Mouse (Mus musculus) monocyte, adult 5-6 weeks (primary cell): ENCODE measurements at regions not wholly inside any gene's neighbourhood (a gene's known extent, or its start where the extent isn't known, plus 50 kb on each side); places are given as distances from the start of the nearest gene placed in this dataset.

Source experiments
- ATAC-seq: fragments of 153-309, 156-312 bp; replicated peaks from 2 replicates; pipeline ENCODE4 v1.8.0; 2017; ENCODE audit warnings: mild to moderate bottlenecking; ENCODE audit not compliant: low TSS enrichment, insufficient number of reproducible peaks, severe bottlenecking, poor library complexity, low FRiP score

DNA sequence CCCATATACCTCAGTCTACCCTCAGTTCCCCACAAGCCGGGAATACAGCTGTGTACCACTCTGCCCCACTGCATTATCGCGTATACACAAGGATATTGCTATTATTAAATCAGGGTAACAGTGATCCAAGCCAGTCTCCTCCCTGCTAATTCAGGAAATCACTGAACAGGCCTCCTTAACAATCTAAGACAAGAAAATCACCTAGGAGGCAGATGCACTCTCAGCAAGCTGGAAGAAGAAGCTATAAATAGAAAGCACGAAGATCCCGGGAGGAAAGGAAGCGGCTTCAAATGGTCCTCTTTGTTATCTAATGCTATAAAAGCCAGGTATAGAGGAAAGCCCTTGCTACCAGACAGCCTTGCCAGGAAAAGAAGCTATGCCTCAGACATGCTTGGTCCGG, 304.6 kb downstream of the Wdr11 start:
- no peak for ATAC-seq

DNA sequence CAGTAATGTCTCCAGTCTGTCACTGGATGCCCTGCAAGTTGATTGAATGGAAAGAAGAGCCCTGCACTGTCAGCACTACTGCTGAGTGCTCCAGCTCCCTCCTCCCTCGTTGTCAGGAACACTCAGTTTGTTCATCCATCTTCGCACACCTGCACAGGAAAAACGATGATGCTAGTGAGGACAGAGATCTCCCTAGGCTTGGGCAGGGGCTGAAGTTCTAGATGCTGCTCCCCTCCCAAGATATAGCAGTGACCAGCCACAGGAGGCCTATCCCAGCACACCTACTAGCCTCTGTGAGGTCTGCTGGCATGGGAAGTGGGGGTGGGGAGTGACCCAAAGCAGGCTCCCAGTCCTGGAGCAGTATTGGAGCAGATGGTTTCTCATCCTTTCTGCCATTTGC, 305.8 kb downstream of the Wdr11 start:
- no peak for ATAC-seq

DNA sequence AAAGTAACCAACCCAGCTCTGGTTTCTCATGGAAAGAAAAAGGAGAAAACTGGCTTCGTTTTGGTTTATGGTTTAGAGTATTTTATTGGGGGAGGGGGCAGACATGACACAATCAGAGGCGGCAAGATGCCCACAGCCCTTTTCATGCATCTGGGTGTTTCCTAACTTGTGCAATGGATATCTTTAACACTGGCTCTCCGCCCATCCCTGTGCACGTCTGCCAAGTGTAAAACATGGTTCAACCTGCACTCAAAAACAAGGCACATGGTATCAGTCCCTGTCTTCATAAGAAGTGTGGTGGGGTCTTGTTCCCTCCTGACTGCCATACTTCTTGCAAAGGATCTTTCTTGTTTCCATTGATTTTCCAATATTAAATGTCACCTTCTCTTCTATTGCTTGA, 310.6 kb downstream of the Wdr11 start:
- ATAC-seq = no peak

DNA sequence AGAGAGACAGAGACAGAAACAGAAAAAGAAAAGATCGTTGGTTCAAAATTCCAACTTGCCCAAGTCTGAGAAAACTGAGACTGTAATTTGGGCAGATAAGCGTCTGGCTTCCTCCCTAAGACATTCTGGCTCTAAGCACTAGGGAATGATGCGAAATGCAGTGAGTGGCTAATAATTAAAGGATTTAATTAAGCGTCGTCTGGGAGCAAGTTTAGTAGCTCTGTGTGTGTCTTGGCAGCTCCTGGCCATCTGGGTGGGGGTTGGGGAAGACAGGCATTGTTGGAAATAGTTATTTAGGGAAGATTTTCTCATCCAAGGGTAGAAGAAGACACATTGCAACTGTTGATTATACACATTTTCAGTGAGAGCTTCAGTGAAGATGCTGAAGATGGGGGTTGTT, 311.5 kb downstream of the Wdr11 start:
- no peak for ATAC-seq

DNA sequence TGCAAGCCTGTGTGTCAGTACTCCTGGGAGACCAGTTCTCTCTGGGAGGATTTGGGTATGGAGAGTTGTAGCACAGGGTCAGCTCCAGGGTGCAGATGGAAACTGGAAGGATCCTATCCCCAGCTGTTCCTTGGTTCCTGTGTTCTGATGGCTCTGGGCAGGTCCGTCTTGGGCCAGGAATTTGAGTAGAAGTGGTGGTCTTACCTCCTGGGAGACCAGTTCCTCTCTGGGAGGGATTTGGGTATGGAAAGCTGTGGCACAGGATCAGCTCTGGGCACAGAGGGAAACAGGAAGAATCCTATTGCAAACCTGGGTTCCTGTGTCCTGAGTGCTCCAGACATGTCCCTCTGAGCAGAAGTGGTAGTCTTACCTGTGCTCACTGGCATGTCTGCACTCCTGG, 314.5 kb downstream of the Wdr11 start:
- no peak for ATAC-seq

DNA sequence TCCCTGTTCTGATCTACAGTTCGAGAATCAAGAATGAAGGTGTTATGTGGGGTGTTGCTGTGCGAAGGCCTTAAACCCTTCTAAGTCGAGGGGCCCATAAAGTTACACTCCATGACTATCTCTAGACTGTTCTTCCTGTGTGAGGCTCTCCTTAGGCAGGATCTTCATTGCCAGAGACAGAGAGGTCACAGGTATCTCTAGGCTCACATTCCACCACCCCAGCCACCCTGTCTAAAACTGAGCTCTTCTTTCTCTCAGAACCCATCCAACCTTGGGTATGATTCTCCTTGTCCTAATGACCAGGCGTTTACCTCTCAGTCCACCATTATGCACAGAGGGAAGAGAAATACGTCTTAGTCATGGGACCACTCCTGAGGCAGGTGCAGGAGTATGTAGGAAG, 317.2 kb downstream of the Wdr11 start:
- ATAC-seq = no peak

DNA sequence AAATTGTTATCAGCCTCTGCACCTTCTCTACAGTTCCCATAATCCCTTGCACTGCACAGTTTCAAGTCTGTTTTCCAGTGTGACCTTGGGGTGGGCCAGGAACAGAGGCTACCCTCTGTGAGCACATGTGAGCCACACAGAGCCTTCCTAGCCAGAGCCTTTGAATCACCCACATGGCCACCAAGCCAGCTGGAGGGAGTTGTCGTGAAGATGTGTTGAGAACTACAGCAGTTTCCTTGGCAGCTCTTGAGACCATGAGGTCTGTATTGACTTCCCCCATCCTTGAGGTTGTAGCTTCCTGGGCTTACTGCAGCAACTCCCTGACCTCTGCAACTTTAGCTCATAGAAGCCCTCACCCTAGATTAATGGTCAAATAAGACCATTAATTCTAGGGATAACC, 318.1 kb downstream of the Wdr11 start:
- ATAC-seq = no peak

DNA sequence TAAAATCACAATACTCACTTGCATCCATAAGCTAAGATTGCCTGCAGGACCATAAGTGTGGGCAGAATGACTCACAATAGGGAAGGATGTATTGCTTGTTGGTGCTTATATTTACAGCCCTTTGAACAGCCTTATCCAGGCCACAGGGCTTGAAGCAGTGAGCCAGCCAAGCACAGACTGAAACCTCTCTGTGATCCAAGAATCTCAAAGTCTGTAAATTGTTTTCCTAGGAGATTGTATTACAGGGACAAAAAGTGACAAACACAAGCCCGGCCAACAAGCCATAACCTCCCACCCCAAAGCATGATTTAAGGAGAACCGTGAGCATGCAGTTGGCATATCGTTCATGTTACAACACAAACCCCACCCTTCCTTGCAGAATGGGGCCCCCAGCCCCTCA, 319.2 kb downstream of the Wdr11 start:
- ATAC-seq = no peak

DNA sequence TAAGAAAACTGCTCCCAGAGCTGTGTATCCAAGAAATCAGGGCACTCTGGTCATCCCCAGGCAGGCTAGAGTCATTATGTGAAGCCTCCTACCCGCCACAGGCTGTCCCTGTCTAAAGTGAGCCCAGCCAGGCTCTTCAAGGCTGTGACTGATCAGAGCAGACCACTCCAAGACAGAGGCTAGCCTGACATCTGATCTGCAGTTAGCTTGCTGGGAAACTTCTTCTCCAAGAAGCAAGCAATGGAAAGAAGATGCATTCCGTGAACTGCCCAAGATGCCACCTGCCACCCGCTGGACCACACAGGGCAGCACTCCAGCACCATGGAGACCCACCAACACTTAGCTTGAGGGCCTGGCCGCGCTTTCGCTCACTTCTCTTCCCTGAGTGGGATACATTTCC, 323.2 kb downstream of the Wdr11 start:
- no peak for ATAC-seq

DNA sequence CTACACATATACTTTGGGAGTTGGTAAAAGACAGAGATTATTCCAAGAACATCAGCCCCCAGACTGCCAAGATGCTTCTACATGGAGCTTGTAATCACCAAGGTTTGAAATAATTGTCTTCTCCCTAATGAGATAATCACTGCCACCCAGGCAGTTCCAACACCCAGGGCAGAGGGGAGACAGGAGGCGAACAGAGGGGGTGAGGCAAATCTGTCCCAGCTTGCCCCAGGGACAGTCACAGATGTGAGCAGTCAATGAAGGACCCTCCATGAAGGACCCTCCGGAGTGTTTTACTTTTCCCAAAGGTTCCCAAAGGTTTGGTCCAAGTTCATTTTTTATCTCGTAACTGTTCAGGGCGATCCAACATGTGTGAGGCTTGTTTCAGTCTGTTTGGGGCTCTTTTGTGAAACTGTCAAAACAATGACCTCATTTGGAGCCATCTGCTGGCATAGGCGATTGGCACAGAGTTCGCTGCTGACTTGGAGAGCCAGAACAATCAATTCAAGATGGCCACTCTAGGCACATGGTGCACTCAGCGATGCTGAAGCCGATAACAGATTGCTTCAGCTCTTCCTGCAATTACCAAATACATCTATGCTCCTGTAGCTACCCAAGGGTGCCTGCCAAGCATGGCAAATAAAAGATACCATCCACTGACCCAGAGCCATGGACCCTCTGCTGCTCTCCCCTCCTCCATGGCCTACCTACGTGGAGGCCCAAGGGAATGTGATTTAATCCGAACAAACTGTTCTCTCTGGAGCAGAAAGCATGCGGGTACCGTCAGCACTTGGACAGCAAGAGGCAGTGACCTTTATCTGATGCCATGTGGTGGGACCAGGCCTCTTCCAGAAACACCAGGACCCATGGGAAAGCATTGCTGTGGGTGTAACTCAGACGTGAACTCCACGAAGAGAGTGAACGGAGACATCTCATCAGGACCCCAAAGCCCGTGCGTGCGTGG, 326.9 kb downstream of the Wdr11 start:
- no peak for ATAC-seq

DNA sequence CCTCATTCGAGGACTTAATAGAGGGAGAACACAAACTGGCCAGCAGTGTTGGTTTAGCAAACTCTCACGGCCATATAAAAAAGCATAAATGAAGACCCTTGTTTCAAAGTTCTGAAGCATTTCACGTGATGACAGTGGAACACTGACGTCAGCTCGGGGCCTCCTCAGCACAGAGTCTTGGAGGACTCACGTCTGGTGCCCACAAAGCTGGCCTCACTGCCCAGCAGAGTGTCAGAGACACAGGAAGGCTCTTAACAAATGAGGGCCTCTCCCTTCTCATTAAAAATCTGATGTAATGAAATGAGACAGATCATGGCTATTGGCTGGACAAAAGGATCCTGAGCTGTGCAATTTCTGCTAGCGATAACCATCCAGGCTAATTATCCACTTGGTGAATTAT, 330.6 kb downstream of the Wdr11 start:
- ATAC-seq = no peak

DNA sequence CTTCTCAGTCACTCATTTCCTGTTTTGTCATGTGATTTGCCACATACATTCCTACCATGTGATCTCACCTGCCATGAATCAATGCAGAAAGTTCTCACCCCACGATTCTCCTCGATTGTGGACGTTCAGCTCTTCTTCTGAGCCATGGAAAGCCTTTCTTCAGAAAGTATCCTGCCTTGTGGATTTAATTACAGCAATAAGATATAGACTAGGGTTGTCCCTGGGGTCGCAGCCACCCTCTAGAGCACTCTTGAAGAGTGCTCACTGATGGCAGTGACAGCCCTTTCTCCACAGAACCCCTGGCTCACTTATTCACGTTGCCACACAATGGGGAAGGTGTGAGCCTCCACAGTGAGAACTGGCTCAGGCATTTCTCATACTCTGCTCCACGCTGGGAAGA, 345.1 kb downstream of the Wdr11 start:
- ATAC-seq = no peak

DNA sequence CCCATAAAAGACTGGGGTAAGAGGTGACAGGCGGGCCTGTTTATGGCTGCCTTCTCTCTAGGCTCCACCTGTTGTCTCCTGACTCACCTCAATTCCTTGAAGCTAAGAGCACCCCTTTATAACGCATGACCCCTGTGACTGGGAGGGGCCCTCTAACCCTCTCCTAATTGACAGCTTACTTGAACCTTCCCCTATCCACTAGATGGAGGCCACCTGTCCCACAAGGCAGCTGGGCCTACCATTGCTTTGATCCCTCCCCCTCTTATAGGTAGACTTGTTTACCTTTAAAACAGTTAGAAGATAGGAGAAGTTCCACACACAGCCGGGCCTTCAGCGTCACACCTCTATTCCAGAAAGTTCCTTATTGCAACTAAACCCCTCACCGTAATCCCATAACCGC, 346.1 kb downstream of the Wdr11 start:
- no peak for ATAC-seq

DNA sequence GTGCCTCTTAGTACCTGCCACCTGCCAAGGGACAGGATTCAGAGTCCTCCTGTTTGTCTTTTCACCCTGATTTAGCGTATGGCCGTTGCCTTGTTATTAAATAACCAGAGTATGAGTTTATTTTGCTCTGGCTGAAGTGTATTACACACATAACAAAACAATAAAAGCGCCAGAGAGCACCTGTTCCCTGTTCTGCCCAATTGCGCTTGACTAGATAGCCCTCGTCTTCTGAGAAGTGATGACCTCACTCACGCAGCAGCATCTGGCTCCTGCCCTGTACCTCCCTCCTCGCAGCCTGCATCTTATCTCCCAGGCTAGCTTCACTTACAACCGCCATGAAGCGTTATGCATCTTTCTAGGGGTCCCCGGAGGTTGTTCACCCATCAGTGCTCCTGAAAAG, 346.5 kb downstream of the Wdr11 start:
- no peak for ATAC-seq

DNA sequence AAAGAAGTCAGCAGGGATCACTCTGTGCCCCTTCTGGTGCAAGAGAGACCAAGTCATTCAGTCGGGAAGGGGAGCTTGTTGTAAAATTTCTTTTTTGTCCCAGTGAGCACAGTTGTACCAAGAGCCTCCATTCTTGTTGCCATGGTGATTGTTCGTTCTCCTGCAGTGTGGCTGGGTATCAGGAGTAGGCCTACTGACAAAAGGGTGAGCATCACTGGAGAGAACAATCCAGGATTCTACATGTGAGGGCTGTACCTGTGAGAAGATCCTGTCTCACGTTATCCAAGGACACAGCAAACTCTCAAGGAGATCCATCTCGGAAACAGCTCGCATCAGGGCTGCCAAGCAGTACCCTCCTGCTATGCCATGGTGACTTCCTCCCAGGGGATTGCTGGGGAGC, 347.6 kb downstream of the Wdr11 start:
- ATAC-seq = no peak

DNA sequence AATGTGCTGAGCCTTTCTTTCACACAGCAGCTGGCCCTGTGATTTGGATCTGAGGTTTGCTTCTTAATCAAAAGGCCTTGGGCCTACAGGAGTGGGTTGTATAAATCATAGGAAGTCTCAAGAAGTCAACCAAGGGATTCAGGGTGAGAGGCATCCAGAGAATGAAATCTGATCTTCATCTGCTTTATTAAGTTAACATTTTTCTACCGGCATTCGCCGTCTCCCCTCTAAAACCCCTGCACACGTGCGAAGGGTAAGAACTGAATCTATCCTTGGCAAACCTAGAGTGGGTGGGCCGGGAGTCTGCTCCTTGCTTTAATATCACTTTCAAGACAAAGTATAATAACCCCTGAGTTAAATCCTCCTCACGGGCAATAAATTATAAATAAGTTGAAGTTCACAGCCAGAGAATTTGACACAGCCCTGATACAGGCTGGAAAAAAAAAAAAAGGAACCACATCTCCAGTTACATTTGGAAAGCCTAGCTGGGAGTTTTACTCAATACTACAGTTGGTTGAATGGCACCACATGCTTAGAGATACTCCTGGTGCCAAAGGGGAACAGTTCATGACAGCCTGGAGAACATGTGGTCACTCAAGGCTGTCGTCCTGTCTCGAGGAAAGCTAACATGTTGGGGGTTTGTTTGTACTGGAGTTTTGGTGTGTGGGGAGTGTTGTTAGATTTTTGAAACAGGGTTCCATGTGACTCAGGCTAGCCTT, 349.8 kb downstream of the Wdr11 start:
- no peak for ATAC-seq

DNA sequence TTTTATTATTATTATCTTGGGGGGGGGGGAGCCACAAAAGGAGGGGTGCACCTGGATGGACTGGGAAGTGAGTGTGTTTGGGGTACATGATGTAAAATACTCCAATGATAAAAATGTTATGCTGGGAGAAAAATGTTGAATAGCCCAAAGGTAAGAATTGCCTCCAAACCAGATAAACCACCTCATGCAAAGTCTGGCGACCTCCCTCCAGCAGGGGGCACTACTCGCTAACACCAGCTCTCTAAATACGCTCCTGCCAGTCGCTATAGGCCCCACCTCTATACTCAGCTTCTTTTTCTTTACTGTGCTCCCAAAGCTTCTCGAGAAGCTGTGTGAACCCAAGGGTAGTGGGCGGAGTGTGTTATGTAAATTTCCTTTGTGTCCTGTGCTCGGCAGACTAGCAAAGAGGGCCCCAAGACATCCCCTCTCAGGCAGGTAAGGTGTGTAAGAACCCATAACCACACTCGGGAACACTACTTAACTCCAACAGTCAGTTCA, 357.0 kb downstream of the Wdr11 start:
- no peak for ATAC-seq

DNA sequence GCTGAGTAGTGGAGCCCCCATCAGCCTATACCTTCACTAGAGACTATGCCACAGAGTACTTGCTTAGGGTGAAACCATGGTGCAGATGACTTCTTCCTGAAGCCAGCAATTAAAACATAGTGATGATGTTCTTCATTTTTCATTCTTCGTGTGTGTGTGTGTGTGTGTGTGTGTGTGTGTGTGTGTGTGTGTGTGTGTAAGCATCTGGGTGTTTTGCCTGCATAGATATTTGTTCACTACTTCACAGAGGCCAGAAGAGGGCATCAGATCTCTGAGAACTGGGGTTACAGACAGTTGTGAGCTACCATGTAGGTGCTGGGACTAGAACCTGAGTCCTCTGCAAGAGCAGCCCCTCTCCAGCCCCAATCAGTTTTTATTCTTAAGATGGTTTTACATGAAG, 358.8 kb downstream of the Wdr11 start:
- no peak for ATAC-seq

DNA sequence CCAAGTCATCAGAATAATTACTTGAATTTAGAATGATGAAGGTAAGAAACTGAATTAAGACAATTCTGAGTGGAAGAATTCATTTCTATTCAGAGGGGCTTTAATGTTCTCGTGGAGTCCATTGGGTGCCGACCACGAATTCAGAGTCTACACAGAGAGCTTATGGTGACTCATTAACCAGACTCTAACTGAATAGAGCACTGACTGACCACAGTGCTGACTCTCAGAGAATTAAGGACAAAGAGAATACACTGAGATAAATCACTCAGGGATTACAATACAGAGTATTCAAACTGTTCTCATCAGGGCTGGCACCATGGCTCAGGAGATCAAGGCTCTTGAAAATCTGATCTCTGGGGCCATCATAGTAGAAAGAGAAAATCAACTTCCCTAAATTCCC, 366.7 kb downstream of the Wdr11 start:
- ATAC-seq = no peak

DNA sequence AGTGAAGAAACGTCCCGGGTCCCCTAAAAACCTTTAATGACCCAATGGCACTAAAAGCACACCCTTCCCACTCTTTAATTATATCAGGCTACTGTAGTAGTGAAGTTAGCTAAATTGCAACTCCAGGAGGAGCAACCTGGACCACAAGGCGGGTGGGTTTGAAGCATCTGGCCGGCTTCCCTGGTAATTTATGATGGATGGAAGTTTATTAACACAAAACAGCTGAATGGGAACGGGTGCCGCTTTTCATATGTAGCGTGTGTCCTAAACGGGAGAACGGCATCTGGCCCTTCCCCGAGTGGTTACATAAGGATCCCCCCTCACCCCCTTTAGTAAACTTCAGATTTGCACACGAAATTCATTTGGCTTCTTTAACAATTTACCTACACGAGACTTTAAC, 370.9 kb downstream of the Wdr11 start:
- no peak for ATAC-seq
